Mouse (Mus musculus): ENCODE measurements around the gene Cops3.

Cops3 gene

GRCm38 (mm10) chr11:59782091-59782590, 57.5 kb downstream of the Cops3 start:
- in situ Hi-C loops (cut with MboI; ENCODE audit: unreplicated experiment in 2 of 2) = no loop called here

GRCm38 (mm10) chr11:59780241-59780640, 59.4 kb downstream of the Cops3 start:
- in situ Hi-C loops (cut with MboI; ENCODE audit: unreplicated experiment in 2 of 2) = no loop called here

DNA sequence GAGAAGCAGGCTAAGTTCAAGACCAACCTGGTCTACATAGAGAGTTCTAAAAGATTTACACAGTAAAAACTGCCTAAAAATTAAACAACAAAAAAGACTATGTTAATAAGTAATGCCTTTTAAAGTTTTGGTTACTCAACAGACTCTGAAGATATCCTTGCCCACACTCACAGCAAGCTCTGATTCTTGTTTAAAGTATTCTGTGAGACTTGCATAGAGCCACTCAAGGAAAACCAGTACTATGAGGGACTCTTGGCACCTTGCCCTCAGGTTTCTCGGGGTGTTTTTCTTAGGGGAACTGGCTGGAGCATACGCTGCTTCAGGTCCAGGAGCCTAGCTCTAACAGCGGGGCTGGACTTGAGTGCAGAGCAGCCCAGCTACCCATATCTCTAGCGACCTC, 60.2 kb downstream of the Cops3 start:
- in situ Hi-C loops (cut with MboI; ENCODE audit: unreplicated experiment in 2 of 2) = no loop called here

GRCm38 (mm10) chr11:59778874-59779223, 60.8 kb downstream of the Cops3 start:
- in situ Hi-C loops (cut with MboI; ENCODE audit: unreplicated experiment in 2 of 2) = no loop called here

DNA sequence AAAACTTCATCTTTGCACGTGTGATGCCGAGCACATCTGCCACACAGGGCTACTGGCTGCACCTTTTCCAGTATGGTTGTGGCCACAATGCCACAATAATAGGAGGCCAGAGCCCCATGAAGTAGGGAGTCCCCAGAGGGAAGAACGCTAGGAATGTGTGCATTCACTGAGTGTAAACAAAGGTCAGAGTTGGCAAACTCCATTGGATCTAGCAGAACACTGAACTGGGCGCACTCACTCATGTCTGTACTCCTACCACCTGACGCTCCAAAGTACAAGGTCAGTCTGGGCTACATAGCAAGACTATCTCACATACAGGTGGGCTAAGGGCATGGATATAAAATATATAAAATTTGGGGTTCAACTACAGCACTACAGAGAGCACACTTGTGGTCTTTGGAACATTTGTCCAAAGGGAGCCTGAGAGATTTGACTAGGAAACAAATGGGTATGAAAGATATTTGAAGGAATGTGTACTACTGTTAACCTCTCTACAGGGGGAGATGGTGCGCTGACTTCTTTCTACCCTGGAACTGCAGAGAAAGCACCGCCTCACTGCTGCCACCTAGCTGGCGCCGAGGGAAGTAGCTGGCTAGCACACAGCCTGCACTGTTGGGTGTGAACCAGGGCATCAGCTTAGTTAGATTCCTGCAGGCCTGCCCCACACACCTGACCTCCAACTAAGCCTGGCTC, 61.3 kb downstream of the Cops3 start:
- in situ Hi-C loops (cut with MboI; ENCODE audit: unreplicated experiment in 2 of 2) = no loop called here

DNA sequence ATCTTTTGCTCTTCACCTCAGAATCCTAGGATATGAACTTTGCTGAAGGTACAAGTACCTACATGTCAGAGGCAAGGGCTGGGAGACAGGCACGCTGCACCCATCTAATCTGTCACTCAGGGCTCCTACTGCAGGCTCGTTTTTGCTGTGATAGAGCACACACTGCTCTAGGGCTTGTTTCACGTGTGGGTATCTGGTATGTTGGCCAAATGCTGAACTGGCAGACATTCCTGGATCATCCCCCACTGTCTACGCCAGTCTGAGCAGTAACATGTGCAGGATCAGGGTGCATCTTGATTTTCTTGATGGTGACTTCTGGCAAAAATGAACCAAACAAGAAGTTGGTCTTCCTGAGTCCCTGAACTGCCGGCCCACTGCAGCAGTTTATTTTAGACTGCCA, 62.4 kb downstream of the Cops3 start:
- in situ Hi-C loops (cut with MboI; ENCODE audit: unreplicated experiment in 2 of 2) = no loop called here

GRCm38 (mm10) chr11:59775435-59776148, 64.0 kb downstream of the Cops3 start:
- in situ Hi-C loops (cut with MboI; ENCODE audit: unreplicated experiment in 2 of 2) = no loop called here

GRCm38 (mm10) chr11:59774522-59774921, 65.1 kb downstream of the Cops3 start:
- in situ Hi-C loops (cut with MboI; ENCODE audit: unreplicated experiment in 2 of 2) = no loop called here

DNA sequence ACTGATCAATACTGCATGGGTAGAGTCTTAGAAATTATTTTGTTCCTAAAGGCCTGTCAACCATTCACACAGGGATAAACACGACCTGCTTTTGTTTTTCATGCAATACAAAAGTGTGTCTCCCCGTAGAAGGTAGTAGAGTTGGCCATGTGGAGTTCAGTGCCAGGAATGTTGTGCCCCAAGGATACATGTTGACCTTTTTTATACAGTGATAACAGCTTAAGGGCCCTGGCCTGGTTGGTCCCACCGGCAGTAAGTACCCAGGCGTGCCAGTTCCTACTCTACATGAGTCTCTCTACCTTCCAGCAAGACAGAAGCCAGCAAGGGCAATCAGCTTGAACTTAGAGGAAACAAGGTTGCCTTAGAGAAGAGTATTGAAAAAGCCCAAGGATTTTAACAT, 66.7 kb downstream of the Cops3 start:
- in situ Hi-C loops (cut with MboI; ENCODE audit: unreplicated experiment in 2 of 2) = no loop called here

- in situ Hi-C loops (cut with MboI; ENCODE audit: unreplicated experiment in 2 of 2) = no loop called here
Measured at GRCm38 (mm10) chr11:59772291-59772690, 67.3 kb downstream of the Cops3 start.

- in situ Hi-C loops (cut with MboI; ENCODE audit: unreplicated experiment in 2 of 2) = no loop called here
Measured at GRCm38 (mm10) chr11:59770753-59771152, 68.9 kb downstream of the Cops3 start.

DNA sequence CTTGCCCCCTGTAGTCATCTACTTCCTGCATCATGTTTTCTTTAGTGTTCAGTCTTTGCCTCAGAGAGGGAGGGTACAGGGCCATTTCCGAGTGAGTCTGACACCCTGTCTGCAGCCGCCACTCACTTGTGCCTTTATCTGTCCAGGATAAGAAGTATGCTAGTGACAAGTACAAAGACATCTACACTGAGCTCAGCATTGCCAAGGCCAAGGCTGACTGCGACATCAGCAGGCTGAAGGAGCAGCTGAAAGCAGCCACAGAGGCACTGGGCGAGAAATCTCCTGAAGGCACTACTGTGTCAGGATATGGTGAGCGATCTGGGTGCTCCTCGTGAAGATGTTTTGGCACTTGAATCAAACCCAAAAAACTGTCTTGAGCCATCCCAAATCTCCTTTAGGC, 69.9 kb downstream of the Cops3 start:
- in situ Hi-C loops (cut with MboI; ENCODE audit: unreplicated experiment in 2 of 2) = no loop called here

- in situ Hi-C loops (cut with MboI; ENCODE audit: unreplicated experiment in 2 of 2) = no loop called here
Measured at GRCm38 (mm10) chr11:59769307-59769706, 70.3 kb downstream of the Cops3 start.
